17 mouse cellular contexts compared by ENCODE assay signal in genomic region chr14:59063221-59063620, GRCm38 (mm10).
A peak's percentile ranks its signal among the peaks of the same experiment; 100 is the strongest.
DNase-seq lines count a peak whose midpoint lies in the region; TF ChIP-seq lines count a peak whose summit lies in the region.
"Had no signal": no experiment of that assay in that cellular context is flagged by ENCODE, and none has a peak within 500 bp of the region (broad histone marks: within the 10 kb centered on the region; RNA-seq: fewer than 3 reads in every experiment).

No protein-coding gene starts in this region.

- H3K4me3 ChIP-seq in left cerebral cortex, adult 2 months = no peak overlapping the region
- H3K4me3 ChIP-seq: embryonic facial prominence, embryonic 10.5 days; embryonic facial prominence, embryonic 12.5 days; forebrain, embryonic 13.5 days; forebrain, embryonic 15.5 days had no signal

- intact Hi-C loops in left cerebral cortex, postnatal 4 days (cut with DNase I) = no loop called here
- intact Hi-C loops in left cerebral cortex, adult 2 months (cut with DNase I) = no loop called here

- TF ChIP-seq CTCF in left cerebral cortex, adult 2 months (IDR thresholded peaks at IDR 0.05) = no peak

- H3K27ac ChIP-seq in left cerebral cortex, adult 2 months = no peak overlapping the region
- H3K27ac ChIP-seq: embryonic facial prominence, embryonic 10.5 days; embryonic facial prominence, embryonic 12.5 days; forebrain, embryonic 13.5 days; forebrain, embryonic 15.5 days had no signal

- DNase-seq in cerebellum, postnatal 10 days = peak; percentile 71 to 78
- no peak for DNase-seq in cerebellum, adult 9-10 months
- peak; percentile 78 for DNase-seq in heart, adult 11 months
- no peak for DNase-seq in heart, postnatal 4 days
- DNase-seq in left cerebral cortex, postnatal 4 days = peak; percentile 52
- no peak for DNase-seq in left cerebral cortex, adult 2 months (ENCODE audit: extremely low spot score in 1 of 2, low spot score in 2 of 2)
- DNase-seq: adrenal gland, adult 8-10 months; adrenal gland, postnatal 14 days; adrenal gland, postnatal 36 days; B cell, adult 2 months; cerebellum, adult 11-12 months; cerebellum, adult 2 months; forebrain, postnatal 0 days had no signal

Comparison
In these comparisons a context has a peak if more than half of its experiments do, and no peak if none do; other contexts are left out.
1. DNase-seq: peak in cerebellum, postnatal 10 days (2 of 2), heart, adult 11 months (single experiment) and left cerebral cortex, postnatal 4 days (single experiment); none in cerebellum, adult 9-10 months (single experiment), heart, postnatal 4 days (single experiment) and left cerebral cortex, adult 2 months (0 of 2).